Mouse (Mus musculus): Measurements from ENCODE around the gene Olfr1386. TPM values are rescaled to one million over a fixed set of nuclear protein-coding genes. Genes with fewer than 3 reads are reported as not detected.
"Not testable (repeated sequence)": the region's sequence is repeated elsewhere in the genome, so short reads cannot be mapped to it uniquely, and the experiment has no call there.

Olfr1386 gene
- not detected in 2 replicates for polyA plus RNA-seq (2016; fragmentation: Nextera tagmentation; extraction: Ambion mirVana)

DNA sequence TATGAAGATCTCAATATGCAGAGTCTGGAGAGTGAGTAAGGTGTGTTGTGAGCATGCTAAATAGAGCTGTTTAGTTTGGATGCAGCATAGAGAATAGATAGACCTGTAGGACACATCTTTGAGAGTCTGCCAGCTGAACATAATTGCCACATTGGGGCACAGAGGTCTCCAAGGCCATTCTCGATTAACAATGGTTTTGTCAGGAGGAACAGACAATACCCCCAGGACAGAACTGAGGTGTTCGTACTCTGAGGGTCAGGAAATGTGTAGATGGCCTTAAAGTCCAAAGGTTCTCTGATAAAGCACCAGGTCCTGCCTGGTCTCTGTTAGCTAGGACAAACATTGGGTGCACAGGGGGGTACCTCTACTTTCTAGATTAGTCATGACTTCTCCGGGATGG, at the start of gene Olfr1386:
Gene Olfr1386, plus strand, starts transcription at position 301 of the 400 bp plus-strand sequence.
- H3K4me3 ChIP-seq; DNase-seq (ENCODE audit: extremely low spot score, low spot score): not testable (repeated sequence)

DNA sequence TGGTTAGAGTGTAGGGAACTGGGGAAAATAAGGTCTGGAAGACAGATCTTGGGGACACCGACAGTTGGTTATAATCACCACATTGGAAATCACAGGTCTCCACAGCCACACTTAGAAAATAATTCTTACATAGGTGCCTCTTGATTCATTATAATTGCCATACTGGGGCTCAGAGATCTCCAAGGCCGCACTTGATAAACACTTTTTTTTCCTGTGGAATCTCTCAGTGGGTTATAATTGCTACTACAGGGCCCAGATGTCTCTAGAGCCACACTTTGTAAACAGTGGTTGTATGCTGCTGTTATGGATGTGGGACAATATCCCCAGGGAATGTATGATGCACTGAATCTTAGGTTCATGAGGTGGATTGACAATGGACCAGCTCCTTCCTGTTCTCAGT, 42.1 kb upstream of the Olfr1386 start, which contains the start of gene Olfr1389:
Gene Olfr1389, plus strand, starts transcription at position 301 of the 400 bp plus-strand sequence.
- Histone ChIP-seq H3K27ac (no peak within 1 kb of the TSS), H3K4me3 (no peak within 1 kb of the TSS), H3K36me3 (replicated peaks) (no peaks in the 10 kb centered on the region), H3K4me1 (no peaks in the 10 kb centered on the region), H3K9me3 (no peaks in the 10 kb centered on the region), H3K27me3 (ENCODE audit: poor library complexity, severe bottlenecking) (no peaks in the 10 kb centered on the region)
- DNase-seq (ENCODE audit: extremely low spot score, low spot score): no peak
- WGBS: 95% methylated on average over 2 of the region's 2 CpGs

More for the DNA sequence above, at the start of gene Olfr1386:
- not testable (repeated sequence) for H3K27me3 ChIP-seq (ENCODE audit: poor library complexity, severe bottlenecking); H3K36me3 ChIP-seq (replicated peaks); H3K27ac ChIP-seq; H3K4me1 ChIP-seq; H3K9me3 ChIP-seq
- 82% methylated on average over 3 of the region's 3 CpGs for WGBS

DNA sequence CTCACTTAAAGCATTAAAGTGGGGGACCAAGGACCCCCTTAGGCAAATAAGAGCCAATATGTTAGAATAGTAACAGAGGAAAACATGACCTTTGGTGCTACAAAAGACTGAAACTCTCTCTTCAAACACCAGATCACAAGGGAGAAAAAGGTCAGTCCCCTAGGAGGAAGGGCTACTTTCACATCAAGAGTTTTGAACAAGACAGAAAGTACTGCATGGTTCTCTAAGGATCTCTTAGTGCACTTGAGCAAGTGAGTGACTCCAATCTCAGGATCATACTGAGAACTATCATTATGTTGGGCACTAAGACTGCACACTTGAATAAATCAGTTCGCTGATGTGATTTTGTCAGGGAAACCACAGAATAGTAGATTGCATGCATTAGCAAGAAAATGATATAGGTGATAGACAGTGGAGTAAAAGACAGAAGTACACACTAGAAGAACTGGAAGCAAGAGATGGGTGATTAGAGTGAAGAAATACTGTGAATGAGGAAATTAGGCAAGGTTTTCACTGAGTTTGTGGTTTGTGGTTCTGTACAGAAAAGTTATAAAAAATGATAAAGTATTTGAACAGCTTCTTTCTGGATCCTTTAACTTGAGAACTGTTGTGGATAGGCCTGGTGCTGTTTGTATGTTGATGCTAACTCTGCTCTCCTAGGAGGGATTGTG, 39.5 kb upstream of the Olfr1386 start:
- no peaks in the 10 kb centered on the region for H3K27me3 ChIP-seq (ENCODE audit: poor library complexity, severe bottlenecking)
- no peak overlapping the region for H3K4me3 ChIP-seq
- 96% methylated on average over 1 of the region's 1 CpGs for WGBS
- no peak for DNase-seq (ENCODE audit: extremely low spot score, low spot score)
- H3K27ac ChIP-seq: no peak overlapping the region
- H3K9me3 ChIP-seq: no peaks in the 10 kb centered on the region
- H3K4me1 ChIP-seq: no peaks in the 10 kb centered on the region
- no peaks in the 10 kb centered on the region for H3K36me3 ChIP-seq (replicated peaks)

DNA sequence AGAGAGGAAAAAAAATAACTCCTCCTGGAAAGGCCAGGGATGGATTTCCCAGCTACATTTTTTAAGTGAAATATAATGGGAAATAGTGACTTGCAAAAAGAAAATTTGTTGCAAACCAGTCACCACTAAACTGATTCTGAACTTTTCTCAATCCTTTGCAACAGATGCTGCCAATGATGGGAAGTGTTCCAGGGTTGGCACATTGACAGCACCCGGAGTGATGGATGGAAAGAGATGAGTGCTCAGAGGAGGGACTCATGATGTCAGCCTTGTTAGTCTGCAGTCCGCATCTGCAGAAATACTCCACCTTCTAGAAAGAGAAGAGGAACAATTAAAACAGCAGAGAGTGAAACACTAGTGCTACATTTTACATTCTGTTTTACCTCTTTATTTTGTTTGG, 35.2 kb upstream of the Olfr1386 start:
- DNase-seq (ENCODE audit: extremely low spot score, low spot score): no peak
- Histone ChIP-seq H3K4me1 (no peaks in the 10 kb centered on the region), H3K4me3 (no peak overlapping the region), H3K27ac (no peak overlapping the region), H3K27me3 (ENCODE audit: poor library complexity, severe bottlenecking) (no peaks in the 10 kb centered on the region), H3K36me3 (replicated peaks) (no peaks in the 10 kb centered on the region), H3K9me3 (no peaks in the 10 kb centered on the region; the same call in 1 of the 2 replicates)
- WGBS: 94% methylated on average over 2 of the region's 2 CpGs

- DNase-seq (ENCODE audit: extremely low spot score, low spot score): no peak
- 79% methylated on average over 3 of the region's 3 CpGs for WGBS
Measured at GRCm38 (mm10) chr11:49436411-49436810, 28.4 kb upstream of the Olfr1386 start, which contains the start of gene Olfr1388. Gene Olfr1388, plus strand, starts transcription at chr11:49436624.

DNA sequence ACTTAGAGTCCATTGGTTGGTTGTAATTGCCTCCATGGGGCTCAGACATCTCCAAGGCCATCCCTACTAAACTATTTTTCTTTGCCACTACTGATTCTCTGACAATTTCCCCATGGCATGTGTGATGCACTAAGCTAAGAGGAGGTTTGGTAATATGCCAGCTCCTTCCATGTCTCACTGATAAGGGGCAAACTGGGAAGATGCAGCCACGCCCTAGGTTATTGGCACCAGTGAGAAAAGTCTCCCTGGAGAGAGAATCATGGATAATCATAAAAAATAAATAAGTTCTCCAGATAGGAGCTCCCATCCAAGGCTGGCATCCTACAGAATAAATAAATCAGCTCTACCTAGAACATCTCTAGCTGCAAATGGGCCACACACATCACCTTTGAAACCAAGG, 9.8 kb upstream of the Olfr1386 start, which contains the start of gene Olfr1387:
Gene Olfr1387, plus strand, starts transcription at position 301 of the 400 bp plus-strand sequence.
- no peaks in the 10 kb centered on the region for H3K27me3 ChIP-seq (ENCODE audit: poor library complexity, severe bottlenecking)
- no peaks in the 10 kb centered on the region for H3K9me3 ChIP-seq
- H3K27ac ChIP-seq: no peak within 1 kb of the TSS
- no peak for DNase-seq (ENCODE audit: extremely low spot score, low spot score)
- 78% methylated on average over 1 of the region's 1 CpGs for WGBS
- no peak within 1 kb of the TSS for H3K4me3 ChIP-seq
- no peaks in the 10 kb centered on the region for H3K4me1 ChIP-seq
- no peaks in the 10 kb centered on the region for H3K36me3 ChIP-seq (replicated peaks)

More at GRCm38 (mm10) chr11:49436411-49436810, 28.4 kb upstream of the Olfr1386 start, which contains the start of gene Olfr1388:
- H3K4me1 ChIP-seq: no peaks in the 10 kb centered on the region
- H3K4me3 ChIP-seq: no peak within 1 kb of the TSS
- H3K27me3 ChIP-seq (ENCODE audit: poor library complexity, severe bottlenecking): no peaks in the 10 kb centered on the region
- H3K27ac ChIP-seq: no peak within 1 kb of the TSS
- no peaks in the 10 kb centered on the region; the same call in 1 of the 2 replicates for H3K9me3 ChIP-seq
- no peaks in the 10 kb centered on the region for H3K36me3 ChIP-seq (replicated peaks)

DNA sequence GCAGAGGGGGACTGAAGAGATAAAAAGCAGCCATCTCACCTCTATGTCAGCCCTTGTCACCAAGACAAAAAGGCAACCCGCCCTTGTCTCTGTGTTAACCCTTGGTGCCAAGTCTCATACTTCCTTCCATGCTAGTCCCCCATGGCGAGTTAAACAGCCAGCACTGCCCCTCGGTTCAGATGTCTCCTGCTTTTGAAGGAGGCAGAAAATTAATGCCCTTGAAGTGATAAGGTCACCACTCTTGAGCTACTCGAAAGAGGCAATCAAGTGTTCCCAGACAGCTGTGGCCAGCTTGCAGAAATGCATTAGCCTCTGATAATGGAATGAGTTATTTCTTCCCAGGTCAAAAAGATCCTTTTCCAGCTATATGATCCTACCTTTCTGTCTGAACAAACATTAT, 21.1 kb downstream of the Olfr1386 start:
- Histone ChIP-seq H3K27ac (no peak overlapping the region), H3K4me1 (no peaks in the 10 kb centered on the region), H3K27me3 (ENCODE audit: poor library complexity, severe bottlenecking) (no peaks in the 10 kb centered on the region), H3K4me3 (no peak overlapping the region), H3K9me3 (no peaks in the 10 kb centered on the region), H3K36me3 (replicated peaks) (no peaks in the 10 kb centered on the region)
- 80% methylated on average over 4 of the region's 4 CpGs for WGBS
- DNase-seq (ENCODE audit: extremely low spot score, low spot score): no peak

DNA sequence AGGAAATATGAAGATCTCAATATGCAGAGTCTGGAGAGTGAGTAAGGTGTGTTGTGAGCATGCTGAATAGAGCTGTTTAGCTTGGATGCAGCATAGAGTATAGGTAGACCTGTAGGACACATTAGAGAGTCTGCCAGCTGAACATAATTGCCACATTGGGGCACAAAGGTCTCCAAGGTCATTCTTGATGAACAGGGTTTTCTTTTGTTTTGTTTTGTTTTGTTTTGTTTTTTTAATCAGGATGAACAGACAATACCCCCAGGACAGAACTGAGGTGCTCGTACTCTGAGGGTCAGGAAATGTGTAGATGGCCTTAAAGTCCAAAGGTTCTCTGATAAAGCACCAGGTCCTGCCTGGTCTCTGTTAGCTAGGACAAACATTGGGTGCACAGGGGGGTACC, 23.9 kb downstream of the Olfr1386 start, which contains the start of gene Olfr1385:
Gene Olfr1385, plus strand, starts transcription at position 301 of the 400 bp plus-strand sequence.
- not testable (repeated sequence) for H3K4me1 ChIP-seq; DNase-seq (ENCODE audit: extremely low spot score, low spot score); H3K9me3 ChIP-seq; H3K36me3 ChIP-seq (replicated peaks); H3K4me3 ChIP-seq; H3K27me3 ChIP-seq (ENCODE audit: poor library complexity, severe bottlenecking); H3K27ac ChIP-seq
- WGBS: 76% methylated on average over 1 of the region's 1 CpGs

DNA sequence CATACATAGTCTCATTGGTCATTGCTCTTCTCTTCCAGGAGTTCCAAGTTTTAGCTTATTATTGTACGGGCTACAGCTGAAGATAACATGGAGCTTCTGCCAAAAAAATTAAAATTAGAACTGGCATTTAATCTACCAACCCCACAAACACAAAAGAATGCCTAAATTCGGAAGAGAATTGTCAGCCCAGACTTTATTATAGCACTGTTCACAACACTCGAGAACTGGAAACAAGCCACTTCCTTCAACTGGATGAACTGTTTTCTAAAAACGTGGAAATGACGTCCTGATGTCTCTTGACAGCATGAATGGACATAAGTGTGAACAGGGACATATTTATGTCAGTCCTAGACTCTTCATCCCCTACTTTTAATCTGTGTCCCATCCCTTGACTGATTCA, 53.2 kb downstream of the Olfr1386 start:
- 80% methylated on average over 5 of the region's 5 CpGs for WGBS
- Histone ChIP-seq H3K27me3 (ENCODE audit: poor library complexity, severe bottlenecking) (no peaks in the 10 kb centered on the region), H3K27ac (no peak overlapping the region), H3K4me3 (no peak overlapping the region), H3K4me1 (no peaks in the 10 kb centered on the region), H3K36me3 (replicated peaks) (no peaks in the 10 kb centered on the region), H3K9me3 (no peaks in the 10 kb centered on the region)
- DNase-seq (ENCODE audit: extremely low spot score, low spot score): no peak

- no peak for DNase-seq (ENCODE audit: extremely low spot score, low spot score)
- Histone ChIP-seq H3K27ac (no peak within 1 kb of the TSS), H3K4me3 (no peak within 1 kb of the TSS), H3K27me3 (ENCODE audit: poor library complexity, severe bottlenecking) (no peaks in the 10 kb centered on the region), H3K9me3 (no peaks in the 10 kb centered on the region), H3K4me1 (no peaks in the 10 kb centered on the region), H3K36me3 (replicated peaks) (no peaks in the 10 kb centered on the region)
Measured at GRCm38 (mm10) chr11:49519348-49519747, 54.5 kb downstream of the Olfr1386 start, which contains the start of gene Olfr1383. Gene Olfr1383, plus strand, starts transcription at chr11:49519648.

Other genes with a start within 250 kb of the Olfr1386 start
- 39.6 and 44.9 TPM in 2 replicates for gene Mgat1, start 220.9 kb upstream of the Olfr1386 start, polyA plus RNA-seq (2016; fragmentation: Nextera tagmentation; extraction: Ambion mirVana)
- gene Olfr1393, start 186.7 kb upstream of the Olfr1386 start, polyA plus RNA-seq (2016; fragmentation: Nextera tagmentation; extraction: Ambion mirVana): 0.07 TPM in 1 of 2 replicates, not detected in the other
- not detected in 2 replicates for gene Olfr1392, start 179.8 kb upstream of the Olfr1386 start, polyA plus RNA-seq (2016; fragmentation: Nextera tagmentation; extraction: Ambion mirVana)
- gene Olfr10, start 160.3 kb upstream of the Olfr1386 start, polyA plus RNA-seq (2016; fragmentation: Nextera tagmentation; extraction: Ambion mirVana): not detected in 2 replicates
- not detected in 2 replicates for gene Olfr1391, start 142.3 kb upstream of the Olfr1386 start, polyA plus RNA-seq (2016; fragmentation: Nextera tagmentation; extraction: Ambion mirVana)
- gene Olfr1390, start 129.9 kb upstream of the Olfr1386 start, polyA plus RNA-seq (2016; fragmentation: Nextera tagmentation; extraction: Ambion mirVana): not detected in 2 replicates
- not detected in 2 replicates for gene Olfr1389, start 42.0 kb upstream of the Olfr1386 start, polyA plus RNA-seq (2016; fragmentation: Nextera tagmentation; extraction: Ambion mirVana)
- gene Olfr1388, start 28.4 kb upstream of the Olfr1386 start, polyA plus RNA-seq (2016; fragmentation: Nextera tagmentation; extraction: Ambion mirVana): 0.25 and 0.33 TPM in 2 replicates
- not detected in 2 replicates for gene Olfr1387, start 9.7 kb upstream of the Olfr1386 start, polyA plus RNA-seq (2016; fragmentation: Nextera tagmentation; extraction: Ambion mirVana)
- gene Olfr1385, start 24.0 kb downstream of the Olfr1386 start, polyA plus RNA-seq (2016; fragmentation: Nextera tagmentation; extraction: Ambion mirVana): not detected in 2 replicates
- gene Olfr1384, start 41.7 kb downstream of the Olfr1386 start, polyA plus RNA-seq (2016; fragmentation: Nextera tagmentation; extraction: Ambion mirVana): not detected in 2 replicates
- gene Olfr1383, start 54.6 kb downstream of the Olfr1386 start, polyA plus RNA-seq (2016; fragmentation: Nextera tagmentation; extraction: Ambion mirVana): not detected in 2 replicates
- gene Olfr1382, start 63.2 kb downstream of the Olfr1386 start, polyA plus RNA-seq (2016; fragmentation: Nextera tagmentation; extraction: Ambion mirVana): not detected in 2 replicates
- gene Olfr1381, start 78.4 kb downstream of the Olfr1386 start, polyA plus RNA-seq (2016; fragmentation: Nextera tagmentation; extraction: Ambion mirVana): not detected in 2 replicates
- not detected in 2 replicates for gene Olfr1380, start 91.8 kb downstream of the Olfr1386 start, polyA plus RNA-seq (2016; fragmentation: Nextera tagmentation; extraction: Ambion mirVana)
- gene Flt4, start 144.2 kb downstream of the Olfr1386 start, polyA plus RNA-seq (2016; fragmentation: Nextera tagmentation; extraction: Ambion mirVana): 4.8 and 5.0 TPM in 2 replicates
- gene Scgb3a1, start 198.6 kb downstream of the Olfr1386 start, polyA plus RNA-seq (2016; fragmentation: Nextera tagmentation; extraction: Ambion mirVana): not detected in 2 replicates
- gene Cnot6, start 247.7 kb downstream of the Olfr1386 start, polyA plus RNA-seq (2016; fragmentation: Nextera tagmentation; extraction: Ambion mirVana): 60.1 and 63.1 TPM in 2 replicates

All from forebrain, embryonic 10.5 days (tissue).